Mouse (Mus musculus): ENCODE measurements around the gene Gpc6.

GRCm38 (mm10) chr14:117708817-117709216 lies 783.7 kb downstream of the Gpc6 start:
- TF ChIP-seq EP300 (IDR thresholded peaks at IDR 0.05; ENCODE audit: low read depth in 1 of 2, low read length in 2 of 2) (no peak), POLR2A (IDR thresholded peaks at IDR 0.05; ENCODE audit: control insufficient read depth in 1 of 2, insufficient read depth in 1 of 2, low read depth in 1 of 2, low read length in 2 of 2, poor library complexity in 1 of 2) (no peak), CTCF (IDR thresholded peaks at IDR 0.05 in 2 of 3, conservative IDR thresholded peaks at IDR 0.05 in 1 of 3; ENCODE audit: control insufficient read depth in 1 of 3, insufficient read depth in 1 of 3, low read depth in 2 of 3, low read length in 3 of 3, poor library complexity in 1 of 3, severe bottlenecking in 1 of 3) (no peak), GATA1 (IDR thresholded peaks at IDR 0.05; ENCODE audit: low read depth, low read length) (no peak), POLR2AphosphoS2 (IDR thresholded peaks at IDR 0.05; ENCODE audit: low read length) (no peak), BHLHE40 (IDR thresholded peaks at IDR 0.05; ENCODE audit: borderline replicate concordance, low read depth, low read length) (no peak), UBTF (IDR thresholded peaks at IDR 0.05; ENCODE audit: borderline replicate concordance, insufficient read depth, low read depth, low read length) (no peak), MAFK (IDR thresholded peaks at IDR 0.05; ENCODE audit: borderline replicate concordance, low read depth, low read length) (no peak), KAT2A (conservative IDR thresholded peaks at IDR 0.05; ENCODE audit: low read depth, low read length) (no peak), ETS1 (IDR thresholded peaks at IDR 0.05; ENCODE audit: low read depth, low read length) (no peak), NRF1 (IDR thresholded peaks at IDR 0.05; ENCODE audit: insufficient read depth, low read depth, low read length, poor library complexity, severe bottlenecking) (no peak), CHD2 (IDR thresholded peaks at IDR 0.05; ENCODE audit: low read length) (no peak), SMC3 (IDR thresholded peaks at IDR 0.05; ENCODE audit: low read depth, low read length) (no peak)
